Mouse (Mus musculus) mouse embryonic stem cell (cell line): ENCODE results near the gene Eno3.

ENCODE experiments used
- in situ Hi-C, 2 experiments: fragments of 300-500 bp; cut with MboI; formaldehyde crosslinking; loops; 1 replicate in 1 of 2; 3 replicates in 1 of 2; pipeline ENCODE4 v1.14.3; 2019 to 2020; ENCODE audit warnings: low sequenced_read_pairs in 2 of 2, low pct_unique_long_range_greater_than_20kb in 1 of 2, mixed read lengths in 1 of 2; ENCODE audit not compliant: unreplicated experiment in 1 of 2

Eno3 gene

DNA sequence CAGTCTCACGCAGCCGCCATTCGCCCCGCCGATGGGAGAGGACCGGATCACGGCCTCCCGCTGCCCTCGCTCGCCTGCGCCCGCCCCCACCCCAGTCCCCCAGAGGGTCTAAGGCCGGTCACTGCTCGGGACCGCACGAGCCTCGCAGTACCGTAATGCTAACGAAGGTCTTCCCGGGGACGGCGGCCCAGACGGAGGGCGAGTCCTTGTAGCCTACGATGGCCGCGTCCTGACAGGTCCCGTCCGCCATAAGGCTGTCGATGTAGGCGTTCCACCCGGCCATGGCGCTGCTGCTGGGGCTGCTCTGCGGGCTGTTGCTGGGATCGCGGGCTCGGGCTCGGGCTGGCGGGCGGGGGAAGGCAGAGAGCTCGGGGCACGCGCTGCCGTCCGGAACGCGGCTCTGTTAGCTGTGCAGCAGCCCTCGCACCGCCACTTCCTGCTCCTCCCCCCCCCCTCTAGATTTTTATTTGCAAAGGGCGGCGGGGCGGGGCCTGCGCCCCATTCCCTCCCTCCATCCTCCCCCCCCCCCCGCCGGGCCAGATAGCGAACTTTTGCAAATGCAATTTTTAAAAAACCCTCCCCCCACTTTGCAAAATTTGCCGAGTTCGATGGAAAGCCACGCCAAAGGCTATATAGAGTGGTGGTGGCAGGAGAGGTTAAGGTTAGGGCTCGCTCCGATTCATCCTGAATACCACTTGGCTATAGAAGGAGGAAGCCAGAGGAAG, 2.6 kb upstream of the Eno3 start, which contains the start of gene Pfn1:
TSS of gene Pfn1 (minus strand) at position 447 of the 725 bp plus-strand sequence.
- in situ Hi-C loops: no loop called here

DNA sequence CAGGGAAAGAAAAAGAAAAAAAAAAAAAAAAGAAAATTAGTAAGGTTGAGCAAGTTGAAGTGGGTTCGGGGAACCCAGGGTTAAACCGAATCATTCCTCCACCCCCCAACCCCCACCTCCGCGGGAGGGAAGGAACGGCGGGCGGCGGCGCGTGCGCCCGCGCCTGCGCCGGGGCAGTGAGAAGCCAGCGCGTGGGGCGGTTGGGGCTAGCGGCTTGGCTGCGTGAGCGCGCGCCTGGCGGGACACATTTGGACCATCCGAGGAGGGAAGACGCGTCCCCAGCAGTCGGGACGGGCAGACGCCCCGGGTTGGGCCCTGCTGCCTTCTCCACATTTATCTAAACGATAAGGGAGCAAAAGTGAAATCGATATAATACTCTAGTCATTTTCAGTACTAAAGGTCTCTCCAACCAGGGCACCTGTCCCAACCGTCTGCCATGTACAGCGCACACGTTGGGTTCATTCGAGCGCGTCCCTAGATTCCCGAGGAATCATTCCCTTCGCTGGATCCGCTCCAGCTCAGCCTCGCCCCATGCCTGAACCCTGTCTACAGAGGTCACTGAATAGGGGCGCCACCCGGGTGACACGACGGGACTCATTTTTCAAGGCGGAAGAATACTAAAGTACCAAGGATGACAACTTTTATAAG, 2.0 kb upstream of the Eno3 start:
- in situ Hi-C loops: no loop called here

GRCm38 (mm10) chr11:70655571-70656455, 1.2 kb upstream of the Eno3 start:
- in situ Hi-C loops: no loop called here

- in situ Hi-C loops: no loop called here
Measured at GRCm38 (mm10) chr11:70656456-70656927, 510 bp upstream of the Eno3 start.

DNA sequence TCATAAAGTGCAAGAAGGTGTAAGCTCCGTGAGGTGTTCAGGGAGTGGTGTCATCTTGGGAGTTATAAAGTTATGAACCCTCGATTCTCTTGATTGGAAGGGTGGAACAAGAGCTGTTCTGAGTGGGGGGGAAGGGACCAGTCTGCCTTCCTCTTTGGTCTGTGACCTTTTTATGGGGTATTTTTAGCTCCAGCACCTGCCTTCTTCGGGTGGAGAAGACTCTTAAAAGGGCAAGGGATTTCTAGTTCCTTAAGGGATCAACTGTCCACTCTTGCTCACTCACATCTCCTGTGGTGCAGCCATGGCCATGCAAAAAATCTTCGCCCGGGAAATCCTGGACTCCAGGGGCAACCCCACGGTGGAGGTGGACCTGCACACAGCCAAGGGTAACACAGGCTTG, 571 bp downstream of the Eno3 start:
- in situ Hi-C loops: no loop called here

GRCm38 (mm10) chr11:70657991-70658390, 989 bp downstream of the Eno3 start:
- in situ Hi-C loops: no loop called here

DNA sequence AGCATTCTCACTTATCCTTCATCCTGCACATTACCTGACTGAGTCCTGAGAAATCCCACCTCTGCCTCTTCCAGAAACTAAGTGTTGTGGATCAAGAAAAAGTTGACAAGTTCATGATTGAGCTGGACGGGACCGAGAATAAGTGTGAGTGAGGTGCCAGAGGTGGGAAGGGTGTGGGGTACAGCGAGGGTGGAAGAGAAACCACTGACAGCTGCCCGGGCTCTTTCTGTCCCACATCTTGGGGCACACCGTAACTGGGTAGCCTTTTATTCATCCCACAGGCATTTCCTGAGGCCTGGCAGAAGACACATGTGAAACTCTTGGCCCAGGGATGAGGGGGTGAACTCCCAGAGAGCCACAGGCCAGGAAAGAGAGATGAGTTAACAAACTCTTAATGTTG, 1.5 kb downstream of the Eno3 start:
- in situ Hi-C loops: no loop called here

DNA sequence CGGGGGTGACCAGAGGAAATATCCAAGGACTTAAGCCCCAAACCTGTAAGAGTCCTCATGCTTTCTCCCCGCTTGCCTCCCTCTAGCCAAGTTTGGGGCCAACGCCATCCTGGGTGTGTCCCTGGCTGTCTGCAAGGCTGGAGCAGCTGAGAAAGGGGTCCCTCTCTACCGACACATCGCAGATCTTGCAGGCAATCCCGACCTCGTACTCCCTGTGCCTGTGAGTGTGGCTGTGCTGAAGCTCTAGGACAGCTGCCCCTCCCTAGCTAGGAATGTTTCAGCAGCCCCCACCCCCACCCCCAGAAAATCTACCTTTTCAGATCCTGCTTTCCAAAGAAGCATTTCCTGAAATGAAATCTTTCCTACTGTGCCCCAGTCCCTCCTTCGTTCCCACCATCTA, 1.9 kb downstream of the Eno3 start:
- in situ Hi-C loops: no loop called here

- in situ Hi-C loops: no loop called here
Measured at GRCm38 (mm10) chr11:70660571-70660970, 3.6 kb downstream of the Eno3 start.

GRCm38 (mm10) chr11:70663101-70663500, 6.1 kb downstream of the Eno3 start:
- in situ Hi-C loops: no loop called here

DNA sequence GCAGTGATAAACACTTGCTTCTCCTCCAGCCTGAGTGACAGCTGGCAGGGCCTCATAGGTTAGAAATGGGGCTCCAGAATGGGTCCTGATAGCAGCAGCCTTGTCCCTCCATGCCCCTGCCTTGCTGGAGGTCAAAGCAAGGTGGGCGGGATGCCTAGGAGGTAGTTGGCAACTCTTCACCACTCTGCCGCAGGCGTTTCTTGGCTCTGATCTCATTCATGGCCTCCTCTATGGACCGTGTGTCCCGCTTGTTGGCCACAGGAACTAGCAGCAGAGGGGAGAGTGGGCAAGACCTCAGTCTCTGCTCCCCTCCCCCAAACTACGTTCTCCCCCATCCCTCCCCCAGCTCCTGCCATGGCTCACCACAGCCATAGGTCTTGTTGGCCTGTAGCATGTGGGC, 7.0 kb downstream of the Eno3 start:
- in situ Hi-C loops: no loop called here

GRCm38 (mm10) chr11:70664741-70665140, 7.7 kb downstream of the Eno3 start:
- in situ Hi-C loops: no loop called here

DNA sequence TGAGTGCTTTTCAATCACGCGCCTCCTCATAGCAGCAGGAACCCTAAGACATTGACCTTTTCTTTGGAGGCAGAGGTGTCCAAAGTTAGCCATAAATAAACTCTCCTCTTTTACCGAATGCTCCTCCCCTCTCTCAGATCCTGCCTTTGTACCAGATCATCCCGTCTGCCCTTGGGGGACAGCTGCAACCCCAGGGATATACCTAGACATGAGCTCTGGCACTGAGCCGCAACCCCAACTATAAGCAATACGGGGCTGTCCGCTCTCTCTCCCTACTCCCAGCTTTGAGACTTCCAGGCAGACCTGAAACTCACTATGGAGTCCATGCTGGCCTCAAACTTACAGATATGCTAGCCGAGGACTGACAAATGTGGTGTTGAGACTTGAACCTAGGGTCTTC, 9.7 kb downstream of the Eno3 start:
- in situ Hi-C loops: no loop called here

DNA sequence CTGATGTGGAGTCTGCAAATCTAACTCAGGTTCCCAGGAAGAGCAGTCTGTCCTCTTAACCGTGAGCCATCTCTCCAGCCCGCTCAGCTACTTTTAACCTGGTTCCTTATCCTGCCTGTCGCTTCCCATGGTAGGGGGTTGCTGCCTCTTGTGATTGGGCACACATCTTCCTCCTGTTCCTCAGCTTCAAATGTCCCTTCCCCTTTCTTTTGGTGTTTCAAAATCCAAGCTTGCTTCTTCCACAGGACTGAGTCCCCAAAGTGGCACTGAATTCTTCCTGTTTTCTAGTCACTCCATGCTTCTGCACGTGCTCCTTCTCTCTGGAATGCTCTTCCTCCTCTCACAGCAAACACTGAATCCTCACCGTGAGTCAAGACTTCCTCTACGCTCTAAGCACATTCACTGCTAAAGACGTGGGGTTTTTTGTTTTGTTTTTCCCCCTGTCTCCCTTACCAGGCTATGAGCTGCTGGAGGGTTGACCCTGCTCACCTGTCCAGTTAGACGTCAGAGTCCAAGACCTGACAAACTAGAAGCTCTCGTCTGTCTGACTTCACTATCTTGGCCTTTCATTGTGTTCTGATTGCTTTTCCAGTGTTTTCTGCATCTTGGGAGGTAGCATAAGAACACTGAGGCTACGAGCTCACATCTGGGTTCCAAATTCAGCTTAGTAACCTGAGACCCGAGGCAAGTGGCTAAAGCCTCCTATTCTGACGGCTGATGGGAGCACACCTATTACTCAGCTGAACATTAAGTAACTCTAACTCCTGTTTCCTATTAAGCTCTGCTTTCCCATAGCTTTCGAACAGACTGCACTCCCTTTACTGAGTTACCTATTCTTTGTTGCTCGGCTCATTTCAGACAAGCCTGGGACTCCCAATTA, 10.5 kb downstream of the Eno3 start:
- in situ Hi-C loops: no loop called here

GRCm38 (mm10) chr11:70668335-70668770, 11.4 kb downstream of the Eno3 start:
- in situ Hi-C loops: no loop called here

- in situ Hi-C loops: no loop called here
Measured at GRCm38 (mm10) chr11:70668771-70669505, 11.9 kb downstream of the Eno3 start, which contains the start of gene Spag7. Gene Spag7 (minus strand): TSS chr11:70669416.

- in situ Hi-C loops: no loop called here
Measured at GRCm38 (mm10) chr11:70669582-70670345, 12.8 kb downstream of the Eno3 start.
